Comparison of ENCODE assay signal across 8 mouse cellular contexts in the genomic region with DNA sequence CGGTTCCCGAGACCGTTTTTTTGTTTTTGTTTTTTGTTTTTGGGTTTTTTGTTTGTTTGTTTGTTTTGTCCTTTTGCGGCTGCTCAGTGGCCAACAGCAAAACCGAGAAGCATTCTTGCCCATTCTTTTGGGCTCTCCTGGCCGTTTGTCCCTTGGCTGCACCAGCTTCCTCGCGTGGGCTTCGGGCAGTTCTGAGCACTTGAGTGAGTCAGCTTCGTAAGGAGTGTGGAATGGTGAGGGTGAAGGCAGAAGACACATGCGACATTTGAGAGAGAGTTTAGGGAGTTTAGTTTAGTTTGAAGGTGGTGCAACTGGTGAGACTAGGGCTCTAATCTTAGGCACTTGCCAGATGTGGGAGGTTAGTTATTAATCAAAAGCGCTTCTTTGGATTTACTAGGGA. TPM values are rescaled to one million over a fixed set of nuclear protein-coding genes. Genes with fewer than 3 reads are reported as not detected.
DNase-seq lines count a peak whose midpoint lies in the region; ATAC-seq and TF ChIP-seq lines count a peak whose summit lies in the region.

No protein-coding gene starts in this region.

- WGBS in heart, embryonic 10.5 days: 10% methylated on average over 12 of the region's 12 CpGs
- WGBS in forebrain, embryonic 12.5 days: 13% methylated on average over 12 of the region's 12 CpGs
- WGBS in liver, embryonic 12.5 days (ENCODE audit: insufficient replicate concordance): 8% methylated on average over 12 of the region's 12 CpGs

- peak overlapping the region; percentile 88 for H3K9ac ChIP-seq in CH12.LX (ENCODE audit: insufficient read depth, low read depth)
- peak overlapping the region; percentile 79 for H3K9ac ChIP-seq in forebrain, embryonic 12.5 days
- peak overlapping the region; percentile 82 for H3K9ac ChIP-seq in liver, embryonic 12.5 days

- peaks cover 17% of the 10 kb centered on the region; the same call in 1 of the 2 replicates for H3K36me3 ChIP-seq in heart, embryonic 10.5 days
- H3K36me3 ChIP-seq in CH12.LX (replicated peaks in 1 of 2; ENCODE audit: control insufficient read depth in 1 of 2, insufficient read depth in 1 of 2, low read length in 1 of 2): peaks cover 10 to 26% of the 10 kb centered on the region in 2 experiments
- H3K36me3 ChIP-seq in forebrain, embryonic 12.5 days (replicated peaks): 0 out of 2 replicates have a peak, but pooled peaks cover 3% of the 10 kb centered on the region
- peaks cover 13% of the 10 kb centered on the region for H3K36me3 ChIP-seq in liver, embryonic 12.5 days

- no peak for TF ChIP-seq RAD21 in CH12.LX (IDR thresholded peaks at IDR 0.05; ENCODE audit: low read depth, low read length)

- no peaks in the 10 kb centered on the region for H3K9me3 ChIP-seq in heart, embryonic 10.5 days
- H3K9me3 ChIP-seq in CH12.LX (replicated peaks; ENCODE audit: low read length): no peaks in the 10 kb centered on the region
- no peaks in the 10 kb centered on the region for H3K9me3 ChIP-seq in forebrain, embryonic 12.5 days
- H3K9me3 ChIP-seq in liver, embryonic 12.5 days (replicated peaks): no peaks in the 10 kb centered on the region

- no peak for TF ChIP-seq EP300 in CH12.LX (IDR thresholded peaks at IDR 0.05; ENCODE audit: low read length)

- peak overlapping the region; percentile 93 for H3K4me2 ChIP-seq in CH12.LX (ENCODE audit: insufficient read depth, low read depth, poor library complexity, severe bottlenecking)
- peak overlapping the region; percentile 82 for H3K4me2 ChIP-seq in forebrain, embryonic 12.5 days
- H3K4me2 ChIP-seq in liver, embryonic 12.5 days: peak overlapping the region; percentile 81

- peak; percentile 14; the same call in 1 of the 2 replicates for ATAC-seq in forebrain, embryonic 12.5 days (ENCODE audit: low FRiP score)
- ATAC-seq in liver, embryonic 12.5 days: no peak
- no peak for ATAC-seq in monocyte, adult 5-6 weeks (replicated peaks; ENCODE audit: insufficient number of reproducible peaks, low FRiP score, low TSS enrichment, poor library complexity, severe bottlenecking)

- peak overlapping the region; percentile 84 for H3K4me3 ChIP-seq in heart, embryonic 10.5 days
- H3K4me3 ChIP-seq in CH12.LX (replicated peaks in 1 of 3; ENCODE audit: low read depth in 2 of 3, low read length in 2 of 3, poor library complexity in 1 of 3): peak overlapping the region; percentile 81 to 96 (median 94)
- peak overlapping the region; percentile 67 for H3K4me3 ChIP-seq in forebrain, embryonic 12.5 days (replicated peaks)
- H3K4me3 ChIP-seq in liver, embryonic 12.5 days: peak overlapping the region; percentile 71

- dilution Hi-C loops in CH12.LX (cut with MboI; ENCODE audit: extremely low pct_ligation_motif_present, extremely low pct_unique_long_range_greater_than_20kb, low sequenced_read_pairs): no loop called here

- H3K79me2 ChIP-seq in CH12.LX (replicated peaks; ENCODE audit: control insufficient read depth, extremely low read depth, insufficient read depth, poor library complexity, severe bottlenecking): peaks cover 16% of the 10 kb centered on the region

- H3K27ac ChIP-seq in heart, embryonic 10.5 days: peak overlapping the region; percentile 91
- no peak overlapping the region for H3K27ac ChIP-seq in CH12.LX (ENCODE audit: insufficient read depth, low read depth)
- peak overlapping the region; percentile 36; the same call in 1 of the 2 replicates for H3K27ac ChIP-seq in forebrain, embryonic 12.5 days
- peak overlapping the region; percentile 56; the same call in 1 of the 2 replicates for H3K27ac ChIP-seq in liver, embryonic 12.5 days

- no peak for TF ChIP-seq CTCF in CH12.LX (conservative IDR thresholded peaks at IDR 0.05 in 1 of 2, IDR thresholded peaks at IDR 0.05 in 1 of 2; ENCODE audit: low read depth in 2 of 2, low read length in 2 of 2)

- DNase-seq in heart, embryonic 10.5 days (ENCODE audit: low spot score): no peak
- no peak for DNase-seq in heart, adult 11 months
- no peak for DNase-seq in CH12.LX (ENCODE audit: extremely low read depth)
- no peak for DNase-seq in embryo, embryonic 9.5 days (ENCODE audit: extremely low spot score)
- no peak for DNase-seq in right cerebral cortex, postnatal 10 days (ENCODE audit: low spot score in 2 of 2)

- no peak for TF ChIP-seq POLR2A in CH12.LX (IDR thresholded peaks at IDR 0.05; ENCODE audit: low read depth, low read length)

- no peaks in the 10 kb centered on the region for H3K27me3 ChIP-seq in heart, embryonic 10.5 days (ENCODE audit: insufficient read depth, poor library complexity, severe bottlenecking)
- H3K27me3 ChIP-seq in CH12.LX (replicated peaks): no peaks in the 10 kb centered on the region
- no peaks in the 10 kb centered on the region for H3K27me3 ChIP-seq in forebrain, embryonic 12.5 days
- no peaks in the 10 kb centered on the region for H3K27me3 ChIP-seq in liver, embryonic 12.5 days (replicated peaks)

- peaks cover 14% of the 10 kb centered on the region; the same call in 1 of the 2 replicates for H3K4me1 ChIP-seq in heart, embryonic 10.5 days
- H3K4me1 ChIP-seq in CH12.LX (ENCODE audit: control insufficient read depth in 1 of 2, insufficient read depth in 2 of 2): peaks cover 5 to 22% of the 10 kb centered on the region in 2 experiments; a peak in 3 of 4 replicates
- peaks cover 15% of the 10 kb centered on the region for H3K4me1 ChIP-seq in forebrain, embryonic 12.5 days
- H3K4me1 ChIP-seq in liver, embryonic 12.5 days: peaks cover 16% of the 10 kb centered on the region

- in situ Hi-C loops in CH12.LX (cut with MboI; ENCODE audit: low pct_ligation_motif_present, low pct_unique_long_range_greater_than_20kb, low sequenced_read_pairs): no loop called here

TF ChIP-seq in CH12.LX, 34 proteins besides CTCF, POLR2A, EP300 and RAD21:
- TF ChIP-seq JUND (conservative IDR thresholded peaks at IDR 0.05; ENCODE audit: low read depth, low read length) (no peak), MAZ (IDR thresholded peaks at IDR 0.05; ENCODE audit: low read depth, low read length) (no peak), ZC3H11A (IDR thresholded peaks at IDR 0.05; ENCODE audit: low read depth, low read length) (no peak)

RNA-seq across cellular contexts. Expression of a gene that starts 0.5 kb away (rescaled TPM):
- polyA plus RNA-seq in heart, embryonic 10.5 days (2016; fragmentation: Nextera tagmentation; extraction: Ambion mirVana): 7.7 and 10.3 TPM in 2 replicates
- total RNA-seq in CH12.LX (2012; rRNA removed): 8.1 and 8.6 TPM in 2 replicates
- total RNA-seq in CH12.LX (2014; rRNA removed): 8.5 and 8.6 TPM in 2 replicates
- polyA plus RNA-seq in CH12.LX (2012; ENCODE audit: insufficient read length, low read depth): 9.3 and 13.0 TPM in 2 replicates
- polyA plus RNA-seq in forebrain, embryonic 12.5 days (2016; fragmentation: Nextera tagmentation; extraction: Ambion mirVana): 7.1 and 7.7 TPM in 2 replicates
- 3.9 and 5.2 TPM in 2 replicates for polyA plus RNA-seq in liver, embryonic 12.5 days (2016; fragmentation: Nextera tagmentation; extraction: Ambion mirVana)
- total RNA-seq in monocyte, adult 5-6 weeks (2017): 1.1 to 4.4 TPM (median 3.4 TPM) in 3 replicates

RNA-seq across cellular contexts. Expression of a gene that starts 0.5 kb away (rescaled TPM):
- 45.2 and 55.4 TPM in 2 replicates for polyA plus RNA-seq in heart, embryonic 10.5 days (2016; fragmentation: Nextera tagmentation; extraction: Ambion mirVana)
- total RNA-seq in CH12.LX (2012; rRNA removed) (66.9 and 80.3 TPM in 2 replicates), CH12.LX (2014; rRNA removed) (66.8 and 67.3 TPM in 2 replicates)
- polyA plus RNA-seq in CH12.LX (2012; ENCODE audit: insufficient read length, low read depth): 74.5 and 98.1 TPM in 2 replicates
- 79.5 and 86.7 TPM in 2 replicates for polyA plus RNA-seq in forebrain, embryonic 12.5 days (2016; fragmentation: Nextera tagmentation; extraction: Ambion mirVana)
- polyA plus RNA-seq in liver, embryonic 12.5 days (2016; fragmentation: Nextera tagmentation; extraction: Ambion mirVana): 32.7 and 33.5 TPM in 2 replicates
- total RNA-seq in monocyte, adult 5-6 weeks (2017): 28.2 to 45.0 TPM (median 30.5 TPM) in 3 replicates

RNA-seq across cellular contexts. Expression of a gene that starts 7.3 kb away (rescaled TPM):
- polyA plus RNA-seq in heart, embryonic 10.5 days (2016; fragmentation: Nextera tagmentation; extraction: Ambion mirVana): 98.8 and 121 TPM in 2 replicates
- 208 and 209 TPM in 2 replicates for total RNA-seq in CH12.LX (2012; rRNA removed)
- total RNA-seq in CH12.LX (2014; rRNA removed): 120 and 128 TPM in 2 replicates
- 238 and 276 TPM in 2 replicates for polyA plus RNA-seq in CH12.LX (2012; ENCODE audit: insufficient read length, low read depth)
- polyA plus RNA-seq in forebrain, embryonic 12.5 days (2016; fragmentation: Nextera tagmentation; extraction: Ambion mirVana): 136 and 146 TPM in 2 replicates
- 44.5 and 47.3 TPM in 2 replicates for polyA plus RNA-seq in liver, embryonic 12.5 days (2016; fragmentation: Nextera tagmentation; extraction: Ambion mirVana)
- total RNA-seq in monocyte, adult 5-6 weeks (2017): 41.5 to 96.1 TPM (median 79.2 TPM) in 3 replicates

RNA-seq across cellular contexts. Expression of a gene that starts 16.2 kb away (rescaled TPM):
- polyA plus RNA-seq in heart, embryonic 10.5 days (2016; fragmentation: Nextera tagmentation; extraction: Ambion mirVana): not detected in 2 replicates
- total RNA-seq in CH12.LX (2012; rRNA removed) (not detected in 2 replicates), CH12.LX (2014; rRNA removed) (not detected in 2 replicates)
- 0.40 TPM in 1 of 2 replicates, not detected in the other for polyA plus RNA-seq in CH12.LX (2012; ENCODE audit: insufficient read length, low read depth)
- 0.47 TPM in 1 of 2 replicates, not detected in the other for polyA plus RNA-seq in forebrain, embryonic 12.5 days (2016; fragmentation: Nextera tagmentation; extraction: Ambion mirVana)
- polyA plus RNA-seq in liver, embryonic 12.5 days (2016; fragmentation: Nextera tagmentation; extraction: Ambion mirVana): not detected in 2 replicates
- total RNA-seq in monocyte, adult 5-6 weeks (2017): 2.6 TPM in 1 of 3 replicates, not detected in the others

RNA-seq across cellular contexts. Expression of a gene that starts 22.2 kb away (rescaled TPM):
- 0.19 and 0.32 TPM in 2 replicates for polyA plus RNA-seq in heart, embryonic 10.5 days (2016; fragmentation: Nextera tagmentation; extraction: Ambion mirVana)
- total RNA-seq in CH12.LX (2012; rRNA removed) (not detected in 2 replicates), CH12.LX (2014; rRNA removed) (0.31 TPM in 1 of 2 replicates, not detected in the other)
- polyA plus RNA-seq in CH12.LX (2012; ENCODE audit: insufficient read length, low read depth): 0.40 TPM in 1 of 2 replicates, not detected in the other
- not detected in 2 replicates for polyA plus RNA-seq in forebrain, embryonic 12.5 days (2016; fragmentation: Nextera tagmentation; extraction: Ambion mirVana)
- not detected in 2 replicates for polyA plus RNA-seq in liver, embryonic 12.5 days (2016; fragmentation: Nextera tagmentation; extraction: Ambion mirVana)
- total RNA-seq in monocyte, adult 5-6 weeks (2017): not detected in 3 replicates
